ENCODE assay signal across 26 mouse cellular contexts in the genomic region with DNA sequence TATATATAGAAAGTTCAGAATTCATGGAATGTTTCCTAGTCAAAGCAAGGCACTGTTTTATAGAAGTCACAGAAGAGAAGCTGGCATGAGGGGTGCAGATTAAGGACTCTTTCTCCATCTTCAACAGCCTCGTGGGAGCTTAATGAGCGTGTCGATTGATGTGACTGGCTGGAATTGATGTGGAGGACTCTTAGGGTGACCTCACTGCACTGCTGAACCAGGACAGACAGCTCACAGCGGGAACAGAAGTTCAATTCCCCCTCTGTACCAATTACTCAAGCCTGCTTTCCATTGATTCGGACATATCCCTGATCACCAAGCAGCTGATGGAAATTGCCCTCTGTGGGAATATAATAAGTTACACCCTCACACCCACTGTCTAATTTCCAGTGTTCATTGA.
DNase-seq lines count a peak whose midpoint lies in the region; ATAC-seq and TF ChIP-seq lines count a peak whose summit lies in the region.
"Had no signal": no experiment of that assay in that cellular context is flagged by ENCODE, and none has a peak within 500 bp of the region (broad histone marks: within the 10 kb centered on the region; RNA-seq: fewer than 3 reads in every experiment).

No protein-coding gene starts in this region.

- peak; percentile 36 for DNase-seq in hindbrain, embryonic 10.5 days (ENCODE audit: low spot score)
- DNase-seq in neural tube, embryonic 10.5 days (ENCODE audit: extremely low spot score, low spot score) = peak; percentile 15
- DNase-seq in midbrain, postnatal 0 days (ENCODE audit: low spot score) = peak; percentile 26
- DNase-seq in cerebellum, postnatal 25 days = no peak
- DNase-seq: adrenal gland, postnatal 36 days; cerebellum, adult 11 months; cerebellum, adult 9-11 months; forebrain, postnatal 0 days; gastrocnemius, postnatal 14 days; heart, adult 11 months; heart, postnatal 10 days; kidney, adult 9 months; kidney, postnatal 25 days; right cerebral cortex, postnatal 25 days; thymus, postnatal 14 days had no signal

- H3K36me3 ChIP-seq in hindbrain, embryonic 10.5 days = no peaks in the 10 kb centered on the region
- no peaks in the 10 kb centered on the region for H3K36me3 ChIP-seq in hindbrain, embryonic 16.5 days (ENCODE audit: control insufficient read depth, insufficient read depth, low read length)
- H3K36me3 ChIP-seq in neural tube, embryonic 15.5 days = no peaks in the 10 kb centered on the region
- no peaks in the 10 kb centered on the region for H3K36me3 ChIP-seq in midbrain, postnatal 0 days (ENCODE audit: insufficient read depth, low read length)
- H3K36me3 ChIP-seq in kidney, embryonic 16.5 days (ENCODE audit: insufficient read depth, low read length) = no peaks in the 10 kb centered on the region
- H3K36me3 ChIP-seq: heart, embryonic 12.5 days; hindbrain, embryonic 15.5 days had no signal

- no peak overlapping the region for H3K9ac ChIP-seq in hindbrain, embryonic 16.5 days (ENCODE audit: low read depth, low read length)
- no peak overlapping the region for H3K9ac ChIP-seq in neural tube, embryonic 15.5 days (replicated peaks)
- no peak overlapping the region for H3K9ac ChIP-seq in midbrain, postnatal 0 days (replicated peaks; ENCODE audit: low read length, poor library complexity, severe bottlenecking)
- no peak overlapping the region for H3K9ac ChIP-seq in kidney, embryonic 16.5 days (replicated peaks; ENCODE audit: low read length)
- H3K9ac ChIP-seq: forebrain, postnatal 0 days; heart, embryonic 12.5 days; hindbrain, embryonic 15.5 days had no signal

- H3K4me3 ChIP-seq in hindbrain, embryonic 10.5 days = no peak overlapping the region
- H3K4me3 ChIP-seq in hindbrain, embryonic 16.5 days (ENCODE audit: low read length) = no peak overlapping the region
- no peak overlapping the region for H3K4me3 ChIP-seq in neural tube, embryonic 15.5 days (replicated peaks)
- no peak overlapping the region for H3K4me3 ChIP-seq in midbrain, postnatal 0 days (ENCODE audit: low read depth, low read length)
- no peak overlapping the region for H3K4me3 ChIP-seq in kidney, embryonic 16.5 days (ENCODE audit: low read length)
- H3K4me3 ChIP-seq: heart, embryonic 12.5 days; hindbrain, embryonic 15.5 days; layer of hippocampus, adult 2 months had no signal

- H3K4me1 ChIP-seq in hindbrain, embryonic 10.5 days (replicated peaks) = 0 out of 2 replicates have a peak, but pooled peaks cover 6% of the 10 kb centered on the region
- H3K4me1 ChIP-seq in hindbrain, embryonic 16.5 days (ENCODE audit: control insufficient read depth, insufficient read depth, low read depth, low read length) = no peaks in the 10 kb centered on the region
- peaks cover 8% of the 10 kb centered on the region for H3K4me1 ChIP-seq in neural tube, embryonic 15.5 days
- H3K4me1 ChIP-seq in midbrain, postnatal 0 days (ENCODE audit: insufficient read depth, low read length) = no peaks in the 10 kb centered on the region
- 0 out of 2 replicates have a peak, but pooled peaks cover 1% of the 10 kb centered on the region for H3K4me1 ChIP-seq in kidney, embryonic 16.5 days (ENCODE audit: insufficient read depth, low read length)
- H3K4me1 ChIP-seq: heart, embryonic 12.5 days; hindbrain, embryonic 15.5 days had no signal

- H3K4me2 ChIP-seq in hindbrain, embryonic 16.5 days (ENCODE audit: low read length) = no peak overlapping the region
- H3K4me2 ChIP-seq in neural tube, embryonic 15.5 days = no peak overlapping the region
- H3K4me2 ChIP-seq in midbrain, postnatal 0 days (ENCODE audit: low read depth, low read length, poor library complexity, severe bottlenecking) = no peak overlapping the region
- H3K4me2 ChIP-seq in kidney, embryonic 16.5 days (replicated peaks; ENCODE audit: low read depth, low read length) = no peak overlapping the region
- H3K4me2 ChIP-seq: heart, embryonic 12.5 days; hindbrain, embryonic 15.5 days had no signal

- H3K27ac ChIP-seq in hindbrain, embryonic 10.5 days = no peak overlapping the region
- H3K27ac ChIP-seq in hindbrain, embryonic 16.5 days (ENCODE audit: low read depth, low read length) = no peak overlapping the region
- no peak overlapping the region for H3K27ac ChIP-seq in neural tube, embryonic 15.5 days (replicated peaks)
- H3K27ac ChIP-seq in midbrain, postnatal 0 days (ENCODE audit: low read depth, low read length) = no peak overlapping the region
- no peak overlapping the region for H3K27ac ChIP-seq in kidney, embryonic 16.5 days (ENCODE audit: low read length)
- H3K27ac ChIP-seq: hindbrain, embryonic 15.5 days; layer of hippocampus, adult 2 months; macrophage had no signal

- no peaks in the 10 kb centered on the region for H3K9me3 ChIP-seq in hindbrain, embryonic 10.5 days
- no peaks in the 10 kb centered on the region for H3K9me3 ChIP-seq in hindbrain, embryonic 16.5 days (ENCODE audit: control insufficient read depth, low read length)
- no peaks in the 10 kb centered on the region for H3K9me3 ChIP-seq in neural tube, embryonic 15.5 days (replicated peaks)
- no peaks in the 10 kb centered on the region for H3K9me3 ChIP-seq in midbrain, postnatal 0 days (ENCODE audit: low read length)
- H3K9me3 ChIP-seq in kidney, embryonic 16.5 days (ENCODE audit: low read length) = no peaks in the 10 kb centered on the region
- H3K9me3 ChIP-seq: heart, embryonic 12.5 days; hindbrain, embryonic 15.5 days had no signal

- ATAC-seq in hindbrain, embryonic 16.5 days = no peak
- ATAC-seq in neural tube, embryonic 15.5 days (ENCODE audit: low FRiP score) = no peak
- no peak for ATAC-seq in midbrain, postnatal 0 days (ENCODE audit: low FRiP score)
- no peak for ATAC-seq in kidney, embryonic 16.5 days (ENCODE audit: low FRiP score, low TSS enrichment)
- no peak for ATAC-seq in megakaryocyte-erythroid progenitor cell, adult 5-6 weeks (replicated peaks; ENCODE audit: low FRiP score, low TSS enrichment, poor library complexity, severe bottlenecking)
- ATAC-seq: CD4-positive, CD25-positive, alpha-beta regulatory T cell, adult 4 months; forebrain, postnatal 0 days; intestine, embryonic 16.5 days; lung, postnatal 0 days had no signal

- H3K27me3 ChIP-seq in hindbrain, embryonic 10.5 days (ENCODE audit: insufficient read depth, poor library complexity, severe bottlenecking) = peaks cover 22% of the 10 kb centered on the region
- H3K27me3 ChIP-seq in hindbrain, embryonic 16.5 days (replicated peaks; ENCODE audit: control insufficient read depth, insufficient read depth, low read length) = no peaks in the 10 kb centered on the region
- H3K27me3 ChIP-seq in neural tube, embryonic 15.5 days (replicated peaks) = no peaks in the 10 kb centered on the region
- H3K27me3 ChIP-seq in midbrain, postnatal 0 days (ENCODE audit: insufficient read depth, low read length) = no peaks in the 10 kb centered on the region
- no peaks in the 10 kb centered on the region for H3K27me3 ChIP-seq in kidney, embryonic 16.5 days (ENCODE audit: insufficient read depth, low read length)
- H3K27me3 ChIP-seq: heart, embryonic 12.5 days; hindbrain, embryonic 15.5 days had no signal

- 33% methylated on average over 5 of the region's 5 CpGs for whole genome bisulfite sequencing in hindbrain, embryonic 10.5 days
- 27% methylated on average over 5 of the region's 5 CpGs for WGBS in hindbrain, embryonic 16.5 days
- 22% methylated on average over 5 of the region's 5 CpGs for WGBS in neural tube, embryonic 15.5 days
- 21% methylated on average over 5 of the region's 5 CpGs for WGBS in midbrain, postnatal 0 days
- 65% methylated on average over 5 of the region's 5 CpGs for WGBS in kidney, embryonic 16.5 days

- TF ChIP-seq CTCF in midbrain, postnatal 0 days (IDR thresholded peaks at IDR 0.05) = no peak

Comparison
In these comparisons a context has a peak if more than half of its experiments do, and no peak if none do; other contexts are left out.
1. DNase-seq: peak in hindbrain, embryonic 10.5 days (single experiment), neural tube, embryonic 10.5 days (single experiment) and midbrain, postnatal 0 days (single experiment); none in cerebellum, postnatal 25 days (0 of 2).